14 mouse cellular contexts compared by ENCODE assay signal in the genomic region with DNA sequence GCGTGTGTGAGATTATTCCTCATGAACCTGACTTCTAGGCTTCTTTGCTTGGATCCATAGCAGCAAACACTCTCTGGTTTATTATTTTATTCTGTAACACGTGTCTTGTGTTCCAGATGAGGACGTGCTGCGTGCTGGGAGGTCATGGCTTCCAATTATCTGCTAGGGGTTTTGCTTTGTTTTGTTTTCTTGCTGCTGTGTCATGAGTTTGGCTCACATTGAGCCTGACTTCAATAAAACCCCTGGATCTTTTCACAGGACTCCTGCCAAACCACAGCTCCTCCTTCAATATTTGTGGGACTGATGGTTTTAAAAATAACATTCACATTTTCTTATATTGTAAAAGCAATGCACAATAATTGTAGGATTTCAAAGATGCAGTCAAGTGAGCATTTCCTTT. TPM values are rescaled to one million over a fixed set of nuclear protein-coding genes. Genes with fewer than 3 reads are reported as not detected.
DNase-seq lines count a peak whose midpoint lies in the region; ATAC-seq and TF ChIP-seq lines count a peak whose summit lies in the region.
"Had no signal": no experiment of that assay in that cellular context is flagged by ENCODE, and none has a peak within 500 bp of the region (broad histone marks: within the 10 kb centered on the region; RNA-seq: fewer than 3 reads in every experiment).

No protein-coding gene starts in this region.

- 59% methylated on average over 4 of the region's 4 CpGs for WGBS in hindbrain, postnatal 0 days
- 70% methylated on average over 4 of the region's 4 CpGs for WGBS in hindbrain, embryonic 11.5 days

- H3K9ac ChIP-seq in hindbrain, postnatal 0 days (replicated peaks; ENCODE audit: low read length) = no peak overlapping the region
- no peak overlapping the region for H3K9ac ChIP-seq in hindbrain, embryonic 11.5 days (ENCODE audit: low read depth, low read length)
- H3K9ac ChIP-seq: hindbrain, embryonic 15.5 days; liver, postnatal 0 days had no signal

- no peak overlapping the region for H3K4me2 ChIP-seq in hindbrain, postnatal 0 days (ENCODE audit: low read depth, low read length)
- no peak overlapping the region for H3K4me2 ChIP-seq in hindbrain, embryonic 11.5 days (replicated peaks; ENCODE audit: low read depth, low read length)
- H3K4me2 ChIP-seq: hindbrain, embryonic 15.5 days had no signal

- H3K27me3 ChIP-seq in hindbrain, postnatal 0 days (ENCODE audit: insufficient read depth, low read length) = no peaks in the 10 kb centered on the region
- H3K27me3 ChIP-seq in hindbrain, embryonic 11.5 days (ENCODE audit: control insufficient read depth, insufficient read depth, low read length) = no peaks in the 10 kb centered on the region
- H3K27me3 ChIP-seq: hindbrain, embryonic 15.5 days had no signal

- H3K4me1 ChIP-seq in hindbrain, postnatal 0 days (ENCODE audit: insufficient read depth, low read length) = no peaks in the 10 kb centered on the region
- H3K4me1 ChIP-seq in hindbrain, embryonic 11.5 days (replicated peaks; ENCODE audit: control insufficient read depth, insufficient read depth, low read length) = no peaks in the 10 kb centered on the region
- H3K4me1 ChIP-seq: hindbrain, embryonic 15.5 days had no signal

- H3K4me3 ChIP-seq in hindbrain, postnatal 0 days (ENCODE audit: low read length) = no peak overlapping the region
- no peak overlapping the region for H3K4me3 ChIP-seq in hindbrain, embryonic 11.5 days (ENCODE audit: low read depth, low read length)
- H3K4me3 ChIP-seq: hindbrain, embryonic 15.5 days had no signal

- no peak for TF ChIP-seq CTCF in hindbrain, postnatal 0 days (IDR thresholded peaks at IDR 0.05; ENCODE audit: low read depth)

- no peaks in the 10 kb centered on the region for H3K36me3 ChIP-seq in hindbrain, postnatal 0 days (ENCODE audit: insufficient read depth, low read length)
- H3K36me3 ChIP-seq in hindbrain, embryonic 11.5 days (ENCODE audit: control insufficient read depth, insufficient read depth, low read length) = no peaks in the 10 kb centered on the region
- H3K36me3 ChIP-seq: hindbrain, embryonic 15.5 days had no signal

- ATAC-seq in hindbrain, postnatal 0 days = no peak
- ATAC-seq in hindbrain, embryonic 11.5 days (ENCODE audit: low FRiP score) = no peak
- ATAC-seq in granulocyte monocyte progenitor cell, adult 5-6 weeks (replicated peaks; ENCODE audit: poor library complexity, severe bottlenecking) = no peak
- ATAC-seq: forebrain, embryonic 14.5 days; liver, postnatal 0 days had no signal

- DNase-seq in hindbrain, postnatal 0 days (ENCODE audit: low spot score) = peak; percentile 24
- DNase-seq in hindbrain, embryonic 11.5 days (ENCODE audit: low spot score) = no peak
- DNase-seq in 3134 (ENCODE audit: extremely low read depth, insufficient read length, low spot score) (peak; percentile 67), NIH3T3 (ENCODE audit: low read depth) (peak; percentile 92)
- DNase-seq in kidney, adult 9 months = peak; percentile 53
- DNase-seq in left cerebral cortex, adult 11 months (ENCODE audit: low spot score) = no peak
- DNase-seq in thymus, postnatal 4 days = no peak
- DNase-seq: cerebellum, adult 8-10 months; layer of hippocampus, adult 9-11 months; left cerebral cortex, postnatal 4 days; liver, postnatal 0 days had no signal

- no peak overlapping the region for H3K27ac ChIP-seq in hindbrain, postnatal 0 days
- H3K27ac ChIP-seq in hindbrain, embryonic 11.5 days (ENCODE audit: low read depth, low read length) = no peak overlapping the region
- H3K27ac ChIP-seq: hindbrain, embryonic 15.5 days had no signal

- H3K9me3 ChIP-seq in hindbrain, postnatal 0 days (ENCODE audit: low read length) = no peaks in the 10 kb centered on the region; the same call in 1 of the 2 replicates
- H3K9me3 ChIP-seq in hindbrain, embryonic 11.5 days (ENCODE audit: control insufficient read depth, low read length) = no peaks in the 10 kb centered on the region
- H3K9me3 ChIP-seq: hindbrain, embryonic 15.5 days had no signal

RNA-seq across cellular contexts. Expression of a gene that starts 16.6 kb away (rescaled TPM):
- total RNA-seq in hindbrain, postnatal 0 days (2014; rRNA removed) = 124 and 132 TPM in 2 replicates
- 86.4 and 102 TPM in 2 replicates for polyA plus RNA-seq in hindbrain, postnatal 0 days (2015; fragmentation: Nextera tagmentation; extraction: Ambion mirVana)
- 32.3 and 37.6 TPM in 2 replicates for polyA plus RNA-seq in hindbrain, embryonic 11.5 days (2014; fragmentation: Nextera tagmentation; extraction: Ambion mirVana)
- not detected in 2 replicates for total RNA-seq in granulocyte monocyte progenitor cell, adult 5-6 weeks (2014; fragmentation: Nextera tagmentation)
- not detected in 2 replicates for total RNA-seq in granulocyte monocyte progenitor cell, adult 5-6 weeks (2017)

Comparison
In these comparisons a context has a peak if more than half of its experiments do, and no peak if none do; other contexts are left out.
1. DNase-seq: peak in hindbrain, postnatal 0 days (single experiment), 3134 (single experiment), NIH3T3 (single experiment) and kidney, adult 9 months (single experiment); none in hindbrain, embryonic 11.5 days (single experiment), left cerebral cortex, adult 11 months (single experiment) and thymus, postnatal 4 days (single experiment).
2. RNA of a gene that starts 16.6 kb away (total RNA-seq): 124 to 132 TPM in hindbrain, postnatal 0 days; not detected in granulocyte monocyte progenitor cell, adult 5-6 weeks; every median in the first group is over 100 times any median in the second.